Mouse (Mus musculus): Measurements from ENCODE around the gene BC024978.
"Not testable (repeated sequence)": the region's sequence is repeated elsewhere in the genome, so short reads cannot be mapped to it uniquely, and the experiment has no call there.

The BC024978 gene

DNA sequence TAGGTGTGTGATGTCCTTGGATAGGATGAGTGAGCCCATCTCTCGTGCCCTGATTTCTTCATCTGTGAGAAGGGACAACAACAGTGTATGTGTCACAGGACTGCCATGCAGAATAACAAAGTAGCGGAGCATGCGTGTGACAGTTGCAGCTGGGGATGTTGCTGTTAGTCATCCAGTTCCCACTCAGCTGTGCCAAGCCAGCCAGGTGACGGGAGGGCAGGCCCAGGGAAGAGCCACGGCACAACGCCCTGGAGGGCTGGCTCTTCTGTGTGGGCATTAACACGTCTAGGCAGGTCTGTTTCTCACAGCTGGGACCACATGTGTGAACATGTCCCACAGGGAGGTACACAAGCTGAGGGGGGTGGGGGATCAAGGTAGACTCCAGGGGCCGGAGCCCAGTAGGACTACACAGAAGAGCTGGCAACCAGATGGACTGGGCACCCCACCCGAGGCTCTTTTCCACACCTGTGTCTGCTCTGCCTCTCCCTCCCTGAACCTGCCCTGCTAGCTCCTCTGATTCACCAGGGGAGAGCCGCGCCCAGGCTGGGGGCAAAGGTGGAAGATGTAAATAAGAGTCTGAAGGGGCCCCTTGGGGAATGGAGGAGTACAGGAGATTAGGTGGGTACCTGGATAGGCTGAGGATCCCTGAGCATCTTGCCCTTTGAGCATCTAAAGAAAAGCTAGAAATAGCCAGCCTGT lies 29.4 kb downstream of the BC024978 start:
- no peak for DNase-seq (ENCODE audit: low spot score in 2 of 2)

DNA sequence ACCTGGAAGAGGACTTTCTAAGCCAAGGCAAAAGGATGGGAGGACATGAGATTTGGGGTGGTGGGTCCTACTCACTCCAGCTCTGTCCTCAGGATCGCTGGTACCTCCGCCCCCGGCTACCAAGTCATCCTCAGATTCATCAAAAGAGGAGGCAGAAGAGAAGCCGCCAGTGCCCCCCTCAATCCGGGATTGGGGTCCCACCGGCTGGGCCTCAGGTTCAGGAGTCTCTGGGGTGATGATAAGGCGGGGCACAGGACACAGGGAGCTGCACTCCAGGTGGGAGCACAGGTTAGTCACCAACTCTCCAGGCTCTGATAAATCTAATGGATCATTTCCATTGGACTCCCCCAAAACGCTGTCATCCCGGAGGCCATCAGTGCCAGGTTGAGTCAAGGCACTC lies 31.7 kb downstream of the BC024978 start:
- DNase-seq (ENCODE audit: low spot score in 2 of 2), result no peak

DNA sequence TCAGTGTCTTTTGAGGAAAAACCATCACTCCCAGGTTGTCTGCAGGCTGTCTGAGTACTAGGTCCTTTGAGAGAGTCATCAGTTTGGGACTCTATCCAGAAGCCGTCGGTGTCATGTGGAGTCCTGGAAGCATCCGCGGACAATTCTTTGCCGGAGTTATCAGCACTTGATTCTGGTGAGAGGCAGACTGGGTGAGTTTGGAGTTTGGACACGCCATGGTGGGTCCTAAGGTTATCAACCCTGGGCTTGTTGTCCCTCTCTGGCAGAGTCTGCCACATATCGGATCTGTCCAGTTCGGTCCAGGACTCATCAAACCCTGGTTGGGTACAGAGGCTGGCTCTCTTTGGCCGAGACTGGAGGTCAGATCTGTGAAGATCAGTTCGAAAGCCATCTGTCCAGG lies 32.1 kb downstream of the BC024978 start:
- no peak for DNase-seq (ENCODE audit: low spot score in 2 of 2)

DNA sequence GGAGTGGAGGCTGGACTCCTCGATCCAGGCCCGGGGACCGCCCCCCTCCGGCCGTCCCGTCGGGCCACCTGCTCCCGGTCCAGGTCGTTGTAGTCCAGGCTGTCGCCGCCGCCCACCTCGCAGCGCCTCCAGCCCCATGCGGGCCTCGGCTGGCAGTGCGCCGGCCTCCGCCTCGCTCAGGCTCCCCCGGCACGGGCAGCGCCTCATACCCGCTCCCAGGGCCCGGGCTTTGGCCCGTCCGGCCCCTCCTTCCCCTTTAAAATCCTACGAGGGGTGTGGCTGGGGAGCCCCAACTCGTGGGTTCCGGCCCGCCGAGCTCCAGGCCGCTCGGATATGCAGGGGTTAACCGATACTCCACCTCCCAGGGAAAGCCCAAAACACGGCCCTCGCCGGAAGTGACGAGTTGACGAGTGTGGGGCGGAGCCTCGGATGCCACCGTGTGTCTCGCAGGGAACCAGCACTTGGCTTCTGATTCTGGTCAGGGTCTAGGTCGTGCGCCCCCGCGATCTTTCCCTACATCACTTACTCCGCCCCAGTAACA lies 32.8 kb downstream of the BC024978 start, which contains the start of gene Itpkc:
Gene Itpkc (minus strand): TSS at position 381 of the 541 bp plus-strand sequence.
- DNase-seq (ENCODE audit: low spot score in 2 of 2), result peak; percentile 87

DNA sequence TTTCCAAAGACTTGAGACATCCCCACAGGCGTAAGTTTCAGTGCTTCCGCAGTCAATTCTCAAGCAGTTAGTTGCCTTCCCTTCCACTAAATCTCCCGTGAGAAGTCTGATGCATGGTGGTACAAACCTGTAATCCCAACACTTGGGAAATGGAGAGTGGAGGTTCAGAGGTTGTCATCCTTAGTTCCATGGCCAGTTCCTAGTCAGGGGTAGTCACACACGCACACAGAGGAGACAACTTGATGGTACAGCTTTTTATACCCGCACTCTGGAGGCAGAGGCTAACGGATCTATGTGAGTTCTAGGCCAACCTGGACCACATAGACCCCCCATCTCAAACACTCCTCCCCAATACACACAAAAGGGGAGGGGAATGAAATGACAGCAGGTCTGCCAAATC lies 33.3 kb downstream of the BC024978 start:
- DNase-seq (ENCODE audit: low spot score in 2 of 2), result no peak

DNA sequence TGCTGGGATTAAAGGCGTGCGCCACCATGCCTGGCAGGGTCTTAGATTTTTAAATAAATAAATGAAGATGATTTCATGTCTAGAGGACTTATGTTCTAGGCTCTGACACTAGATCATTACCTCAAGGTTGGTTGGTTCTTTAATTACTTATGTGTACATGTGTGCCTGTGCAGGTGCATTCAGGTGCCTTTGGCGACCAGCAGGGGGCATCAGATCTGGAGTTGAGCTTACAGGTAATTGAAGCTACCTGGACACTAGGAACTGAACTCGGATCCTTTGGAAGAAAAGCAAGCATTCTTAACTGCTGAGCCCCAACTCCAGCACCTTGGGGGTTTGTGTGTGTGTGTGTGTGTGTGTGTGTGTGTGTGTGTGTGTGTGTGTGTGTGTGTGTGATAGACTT lies 35.2 kb downstream of the BC024978 start:
- DNase-seq (ENCODE audit: low spot score in 2 of 2), result no peak

DNA sequence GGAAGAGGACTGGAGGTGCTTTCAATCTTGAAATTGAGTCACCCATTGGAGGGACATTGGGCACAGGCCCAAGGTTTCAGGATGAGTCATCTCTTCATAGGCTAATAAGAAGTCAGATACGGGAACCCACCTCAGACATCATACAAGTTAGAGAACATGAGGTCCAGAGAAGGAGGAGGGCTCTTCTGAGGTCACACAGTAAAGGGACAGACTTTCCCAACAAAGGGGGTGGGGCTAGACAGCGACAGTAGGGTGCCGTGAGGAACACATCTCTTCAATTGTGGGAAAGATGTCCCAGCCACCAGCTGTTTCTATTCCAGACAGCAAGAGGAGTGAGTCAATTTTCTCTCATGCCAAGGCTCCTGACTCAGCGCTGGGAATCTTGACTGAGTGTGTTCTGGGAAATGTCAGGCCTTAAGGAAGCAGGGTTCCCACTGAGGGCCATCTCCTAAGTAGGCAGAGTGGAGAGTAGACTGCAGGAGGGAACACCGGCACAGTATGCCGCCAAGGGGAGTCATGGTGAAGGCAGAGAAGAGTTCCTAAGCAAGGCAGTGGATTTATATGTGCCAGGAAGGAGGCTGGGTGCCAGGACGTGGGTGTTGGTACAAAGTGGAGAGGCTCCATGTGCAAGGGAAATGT lies 36.2 kb downstream of the BC024978 start:
- no peak for DNase-seq (ENCODE audit: low spot score in 2 of 2)

DNA sequence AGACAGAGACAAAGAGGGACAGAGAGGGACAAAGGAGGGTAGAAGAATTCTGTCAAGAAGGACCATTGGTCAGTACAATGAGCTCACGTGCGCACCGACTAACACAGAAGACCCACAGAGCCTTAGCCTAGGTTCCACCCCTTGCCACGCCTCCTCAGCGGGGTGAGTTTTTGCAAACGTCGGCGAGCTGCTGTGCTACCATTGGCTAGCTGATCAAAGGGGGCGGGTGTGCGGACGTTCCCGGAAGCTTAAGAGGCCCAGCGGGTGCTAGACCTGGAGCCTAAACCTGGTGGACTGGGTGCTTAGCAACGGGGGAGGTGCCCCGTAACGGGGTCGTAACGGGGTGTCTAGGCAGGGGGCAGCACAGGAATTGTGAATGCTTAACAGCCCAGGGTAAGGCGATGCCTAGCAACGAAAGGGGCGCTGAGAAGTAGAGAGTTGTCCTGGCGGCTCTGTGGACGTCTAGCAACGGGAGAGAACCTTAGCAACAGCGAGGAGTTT lies 37.2 kb downstream of the BC024978 start, which contains the start of gene Coq8b:
Gene Coq8b (plus strand): TSS at position 243 of the 501 bp plus-strand sequence.
- DNase-seq (ENCODE audit: low spot score in 2 of 2), result peak; percentile 91 to 94

DNA sequence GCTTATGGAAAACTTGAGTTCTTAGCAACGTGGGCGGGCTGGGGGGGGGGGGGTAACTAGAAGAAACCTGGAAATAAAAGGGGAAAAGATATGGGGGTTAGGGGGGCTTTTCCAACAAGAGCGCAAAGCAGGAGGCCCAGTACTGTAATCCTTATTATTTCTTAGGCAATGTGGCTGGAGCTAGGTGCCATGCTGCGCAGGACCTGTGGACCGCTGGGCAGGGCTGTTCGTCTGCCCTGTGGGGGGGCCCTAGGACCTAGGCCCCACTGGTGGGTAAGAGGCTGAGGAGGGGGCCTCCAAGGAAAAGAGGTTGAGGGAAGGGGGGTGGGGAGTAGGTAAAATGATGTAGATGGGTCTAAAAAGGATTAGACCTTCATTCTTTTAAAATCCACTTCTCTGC lies 37.7 kb downstream of the BC024978 start:
- no peak for DNase-seq (ENCODE audit: low spot score in 2 of 2)

DNA sequence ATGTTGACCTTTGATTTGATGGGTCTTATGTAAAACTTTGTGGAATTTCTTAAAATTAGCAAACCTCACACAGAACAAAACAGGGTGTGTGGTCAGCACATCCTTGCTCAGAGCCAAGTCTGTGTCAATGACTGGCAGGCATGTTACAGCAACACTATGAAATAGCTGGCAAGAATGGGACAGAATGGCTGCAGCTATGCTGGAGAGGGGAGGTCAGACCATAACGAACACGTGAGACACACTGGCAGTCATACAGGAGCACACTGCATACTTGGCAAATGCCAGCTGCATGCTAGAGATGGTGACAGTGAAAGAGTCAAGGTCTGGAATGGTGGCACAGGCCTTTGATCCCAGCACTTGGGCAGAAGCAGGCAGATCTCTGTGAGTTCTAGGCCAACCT lies 40.1 kb downstream of the BC024978 start:
- DNase-seq (ENCODE audit: low spot score in 2 of 2), result no peak

DNA sequence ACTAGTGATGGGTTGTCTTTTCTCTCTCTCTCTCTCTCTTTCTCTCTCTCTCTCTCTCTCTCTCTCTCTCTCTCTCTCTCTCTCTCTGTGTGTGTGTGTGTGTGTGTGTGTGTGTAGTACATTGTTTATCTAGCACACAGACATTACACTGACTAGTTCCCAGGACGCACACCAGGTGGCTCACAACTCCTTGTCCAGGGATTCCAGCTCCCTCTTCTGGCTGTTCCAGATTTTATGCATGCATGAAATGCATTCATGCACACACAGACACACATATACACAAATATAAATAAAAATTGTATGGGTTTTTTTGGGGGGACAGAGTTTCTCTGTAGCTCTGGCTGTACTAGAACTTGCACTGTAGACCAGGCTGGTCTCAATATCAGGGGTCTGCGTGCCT lies 41.9 kb downstream of the BC024978 start:
- DNase-seq (ENCODE audit: low spot score in 2 of 2), result no peak

DNA sequence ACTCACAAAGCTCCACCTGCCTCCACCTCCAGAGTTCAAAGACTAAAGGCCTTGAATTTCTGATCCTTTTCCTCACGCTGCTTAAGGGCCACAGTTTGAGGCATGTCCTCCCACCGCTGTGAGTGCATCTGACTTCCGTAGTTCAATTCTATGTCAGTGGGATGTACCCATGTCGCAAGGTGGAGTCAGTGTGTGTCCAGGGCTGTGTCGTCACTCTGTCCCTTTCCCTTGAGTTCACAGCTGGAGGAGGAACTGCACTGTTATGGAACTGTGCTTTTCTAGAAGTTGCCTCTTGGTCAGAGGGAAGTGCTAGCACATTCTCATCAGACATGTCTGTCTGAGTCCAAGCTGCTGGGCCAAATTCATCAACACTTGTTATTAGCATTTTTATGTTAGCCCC lies 43.0 kb downstream of the BC024978 start:
- DNase-seq (ENCODE audit: low spot score in 2 of 2), result no peak

DNA sequence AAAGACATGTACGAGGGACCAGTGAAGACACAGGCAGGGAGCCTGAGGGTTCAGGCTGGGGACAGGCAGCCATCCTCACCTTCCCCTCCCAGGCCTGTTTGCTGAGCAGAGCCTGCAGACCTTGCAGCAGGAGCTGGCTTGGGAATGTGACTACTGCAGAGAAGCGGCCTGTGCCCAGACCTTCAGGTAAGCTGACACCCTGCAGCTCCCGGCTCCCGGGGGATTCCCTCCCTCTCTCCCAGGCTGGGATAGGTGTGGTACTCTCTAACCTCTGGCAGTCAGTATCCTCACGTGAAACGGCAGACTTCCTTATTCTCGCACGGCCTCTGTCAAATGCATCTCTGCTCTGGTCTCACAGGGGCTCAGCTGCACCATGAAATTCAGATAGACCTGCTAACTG lies 47.6 kb downstream of the BC024978 start:
- no peak for DNase-seq (ENCODE audit: low spot score in 2 of 2)

DNA sequence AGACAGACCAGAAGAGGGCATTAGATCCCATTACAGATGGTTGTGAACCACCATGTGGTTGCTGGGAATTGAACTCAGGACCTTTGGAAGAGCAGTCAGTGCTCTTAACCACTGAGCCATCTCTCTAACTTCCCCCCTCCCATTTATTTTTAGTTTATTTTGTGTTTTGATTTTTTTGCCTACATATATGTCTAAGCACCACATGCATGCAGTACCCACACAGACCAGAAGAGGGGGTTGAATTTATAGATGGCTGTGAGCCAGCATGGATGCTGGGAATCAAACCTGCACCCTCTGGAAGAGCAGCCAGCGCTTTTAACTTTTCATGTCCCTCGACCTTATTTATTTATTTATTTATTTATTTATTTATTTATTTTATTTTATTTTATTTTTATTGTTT lies 48.5 kb downstream of the BC024978 start:
- not testable (repeated sequence) for DNase-seq (ENCODE audit: low spot score in 2 of 2)

DNA sequence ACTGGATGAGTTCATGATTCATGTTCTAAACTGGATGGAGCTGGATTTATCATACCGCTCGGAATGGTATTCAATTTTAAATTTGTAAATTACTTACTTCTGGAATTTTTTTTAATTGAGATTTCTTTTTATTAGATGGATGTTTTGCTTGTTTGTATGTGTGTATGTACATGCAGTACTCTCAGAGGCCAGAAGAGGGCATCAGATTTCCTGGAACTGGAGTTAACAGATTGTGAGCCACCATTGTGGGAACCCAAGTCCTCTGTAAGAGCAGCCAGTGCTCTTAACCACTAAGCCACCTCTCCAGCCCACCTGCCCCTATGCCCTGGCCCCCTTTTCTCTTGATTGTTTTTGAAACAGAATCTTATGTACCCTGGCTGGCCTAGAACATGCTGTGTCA lies 53.6 kb downstream of the BC024978 start:
- no peak for DNase-seq (ENCODE audit: low spot score in 2 of 2)

DNA sequence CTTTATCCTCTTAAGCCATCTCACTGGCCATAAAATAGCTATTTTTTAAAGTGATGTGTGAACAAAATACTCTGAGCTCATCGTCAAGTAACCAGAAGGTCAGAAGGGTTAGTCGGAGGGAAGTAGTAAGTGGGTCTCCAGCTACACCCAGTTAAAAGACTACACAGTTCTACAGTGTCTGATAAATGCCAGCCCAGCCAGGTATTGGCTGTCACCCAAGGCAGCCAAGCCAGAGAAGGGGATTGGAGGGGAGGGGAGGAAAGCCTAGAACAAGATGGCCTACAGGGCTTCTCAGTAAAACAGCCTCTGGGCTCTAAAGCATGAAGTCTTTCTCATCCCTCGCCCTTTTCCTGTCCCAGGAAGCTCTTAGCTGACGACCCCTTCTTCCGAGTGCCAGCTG lies 54.3 kb downstream of the BC024978 start:
- no peak for DNase-seq (ENCODE audit: low spot score in 2 of 2)

DNA sequence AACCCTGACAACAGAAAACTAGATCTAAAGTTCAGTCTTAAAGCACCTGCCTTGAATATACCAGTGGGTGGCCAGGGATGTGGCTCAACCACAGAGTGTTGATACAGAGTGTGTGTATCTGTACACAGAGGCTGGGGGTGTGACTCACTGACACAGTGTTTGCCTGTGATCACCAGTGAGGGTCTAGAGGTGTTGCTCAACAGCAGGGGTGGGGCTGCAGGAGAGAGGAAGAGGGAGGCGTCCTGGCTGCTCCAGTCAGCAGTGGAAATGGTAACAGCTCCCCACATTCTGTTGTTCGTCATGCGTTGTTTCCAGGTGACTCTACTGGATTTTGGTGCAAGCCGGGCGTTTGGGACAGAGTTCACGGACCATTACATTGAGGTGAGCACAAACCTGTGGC lies 56.4 kb downstream of the BC024978 start:
- DNase-seq (ENCODE audit: low spot score in 2 of 2), result no peak

DNA sequence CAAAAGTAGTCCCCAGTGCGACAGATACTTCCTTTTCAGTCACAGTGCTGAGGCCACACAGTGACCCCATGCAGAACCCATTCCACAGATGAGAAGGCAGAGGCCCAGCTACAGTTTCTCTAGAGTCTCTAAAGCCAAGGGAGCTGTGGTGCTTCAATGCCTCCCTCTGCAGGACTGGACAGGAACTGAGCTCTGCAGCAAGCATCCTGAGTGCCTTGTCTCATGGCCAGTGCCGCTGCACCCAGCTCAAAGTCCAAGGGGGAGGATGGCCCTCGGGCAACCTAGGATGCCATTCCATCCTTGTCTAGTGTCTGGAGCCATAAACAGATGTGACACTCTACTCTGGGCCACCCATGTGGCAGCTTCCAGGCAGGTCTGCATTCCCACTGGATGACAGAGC lies 60.1 kb downstream of the BC024978 start:
- DNase-seq (ENCODE audit: low spot score in 2 of 2), result no peak

DNA sequence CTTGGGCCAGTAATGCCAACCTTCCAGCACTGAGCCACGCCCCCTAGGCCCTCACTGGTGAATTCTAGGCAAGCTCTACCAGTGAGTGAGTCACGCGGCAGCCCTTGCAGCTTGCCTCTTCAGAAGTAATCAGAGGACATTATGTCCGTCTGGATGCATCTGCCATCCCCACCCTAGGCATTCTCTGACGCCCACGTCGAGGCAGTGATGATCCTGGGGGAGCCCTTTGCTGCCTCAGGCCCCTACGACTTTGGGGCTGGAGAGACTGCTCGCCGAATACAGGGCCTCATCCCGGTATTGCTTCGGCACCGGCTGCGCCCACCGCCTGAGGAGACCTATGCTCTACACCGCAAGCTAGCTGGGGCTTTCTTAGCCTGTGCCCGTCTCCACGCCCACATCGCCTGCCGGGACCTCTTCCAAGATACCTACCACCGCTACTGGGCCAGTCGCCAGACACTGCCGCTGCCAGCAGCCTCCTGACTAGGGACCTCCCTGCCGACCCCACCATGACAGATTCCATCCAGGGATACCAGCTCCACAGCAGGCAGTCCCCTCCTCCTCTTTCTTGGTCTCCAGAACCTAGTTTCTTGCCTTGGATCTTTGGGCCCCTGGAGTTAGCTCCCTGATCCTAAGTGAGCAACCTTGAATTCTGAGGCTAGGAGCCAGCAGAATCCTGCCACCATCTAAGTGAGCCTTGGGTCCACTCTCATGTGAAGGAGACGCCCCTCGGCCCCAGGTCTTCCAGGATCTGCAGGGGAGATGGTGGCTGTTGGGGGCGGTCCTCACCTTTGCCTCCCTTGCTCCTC lies 61.7 kb downstream of the BC024978 start:
- no peak for DNase-seq (ENCODE audit: low spot score in 2 of 2)

DNA sequence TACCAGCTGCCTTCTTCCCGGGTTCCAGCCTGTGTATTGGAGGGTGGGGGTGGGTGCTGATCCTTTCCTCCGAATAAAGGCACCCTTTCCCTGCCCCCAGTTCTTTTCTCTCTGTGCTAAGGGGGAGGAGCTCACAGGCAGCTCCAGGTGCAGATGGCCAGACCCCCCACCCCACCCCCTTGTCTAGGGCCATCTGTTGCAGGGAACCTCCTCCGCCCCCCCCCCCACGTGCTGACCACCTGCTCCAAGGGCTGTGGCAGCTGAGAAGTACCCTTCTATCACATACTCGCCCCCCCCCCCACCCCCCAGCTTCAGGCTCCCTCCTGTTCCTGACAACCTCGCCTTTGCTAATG lies 62.2 kb downstream of the BC024978 start:
- no peak for DNase-seq (ENCODE audit: low spot score in 2 of 2)

DNA sequence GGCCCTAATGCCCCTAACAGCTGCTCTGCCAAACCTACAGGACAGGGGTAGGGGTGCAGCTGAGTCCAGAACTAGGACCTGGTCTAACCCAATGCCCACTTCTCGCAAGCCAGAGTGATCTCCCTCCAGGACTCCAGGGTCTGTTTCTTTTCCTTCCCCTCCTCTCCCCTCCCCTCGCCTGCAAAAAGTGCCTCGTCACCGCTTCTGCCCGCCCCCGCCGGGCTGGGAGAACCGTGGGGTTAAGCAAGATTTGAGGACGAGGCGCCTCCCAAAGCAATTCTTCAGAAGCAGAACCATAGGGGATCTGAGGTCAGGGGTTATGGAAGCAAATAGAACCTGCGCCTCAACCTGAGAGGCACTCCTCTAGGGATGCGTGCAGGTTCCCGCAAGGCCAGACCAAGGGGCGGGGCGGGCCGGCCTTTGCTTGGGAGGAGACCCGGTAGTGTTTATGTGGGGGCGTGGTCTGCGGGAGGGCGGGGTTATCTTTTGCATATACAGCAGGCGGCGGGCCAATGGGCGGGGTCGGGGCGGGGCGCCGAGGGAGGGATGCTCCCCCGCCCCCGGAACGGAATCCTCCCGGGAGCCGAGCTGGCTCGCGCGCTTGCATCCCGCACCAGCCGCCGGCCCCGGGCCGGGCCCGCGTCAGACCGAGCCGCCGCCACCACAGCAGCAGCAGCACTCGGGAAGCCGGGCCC lies 62.8 kb downstream of the BC024978 start, which contains the start of gene Numbl:
Gene Numbl (plus strand): TSS at position 229 of the 695 bp plus-strand sequence.
- peak; percentile 89 to 91 for DNase-seq (ENCODE audit: low spot score in 2 of 2)

All from thymus, postnatal 10 days (tissue).